Mouse (Mus musculus) frontal cortex, postnatal 14 days (tissue): Measurements from ENCODE around the gene Tgm2.

Experiments
- DNase-seq, 2 experiments: peaks; one replicate each; pipeline ENCODE4 v3.0.0; 2022; ENCODE audit warnings: low spot score in 2 of 2

Gene Tgm2

DNA sequence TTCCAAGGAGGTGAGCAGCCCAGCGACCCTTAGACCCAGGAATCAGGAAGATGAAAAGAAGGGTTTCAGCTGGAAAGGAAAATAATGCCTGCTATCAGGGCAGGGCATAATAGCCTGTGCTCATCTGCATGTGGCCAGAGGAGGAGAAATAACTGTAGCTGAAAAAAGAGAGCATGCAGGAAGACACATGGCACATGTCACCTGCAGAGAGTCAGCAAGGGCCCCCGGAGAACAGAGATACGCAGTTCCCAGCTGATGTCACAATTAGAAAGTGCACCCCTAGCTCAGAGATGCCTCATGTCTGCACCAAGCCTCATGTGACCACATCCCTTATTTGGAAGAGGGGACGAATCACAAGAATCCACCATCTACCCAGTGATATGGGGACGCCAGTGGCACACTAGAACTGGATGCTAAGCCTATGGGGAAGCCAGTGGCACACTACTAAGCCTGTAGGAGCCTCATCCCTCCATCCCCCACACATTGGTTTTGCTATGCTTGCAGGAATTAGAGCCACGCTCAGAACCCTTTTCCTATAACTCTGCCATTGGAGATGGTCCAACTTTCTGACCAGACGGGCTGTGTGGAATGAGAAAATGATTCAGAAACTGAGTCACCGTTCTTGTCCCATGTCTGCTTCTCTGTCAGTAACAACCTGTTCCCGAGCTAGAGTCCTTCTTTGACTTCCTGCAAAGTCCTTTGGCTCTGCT lies 21.4 kb upstream of the Tgm2 start:
- no peak for DNase-seq

DNA sequence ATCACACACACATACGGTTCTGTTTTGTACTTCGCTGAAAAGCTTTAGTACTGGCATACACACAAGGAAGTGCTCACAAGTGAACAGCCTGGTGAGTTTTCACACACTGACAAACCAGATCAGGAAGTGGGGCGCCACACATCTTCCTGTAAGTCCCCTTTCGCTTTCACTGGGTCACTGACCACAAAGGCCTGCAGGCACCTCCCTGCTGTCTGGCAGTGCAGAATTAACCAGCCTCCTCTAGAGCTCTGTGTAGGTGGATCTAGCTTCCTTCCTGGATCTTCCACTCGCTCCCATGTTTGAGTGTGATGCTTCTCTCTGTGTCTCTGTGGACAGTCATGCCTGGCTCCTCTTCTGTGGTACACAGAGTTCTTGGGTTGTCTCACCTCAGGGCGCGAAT lies 20.4 kb upstream of the Tgm2 start:
- no peak for DNase-seq

DNA sequence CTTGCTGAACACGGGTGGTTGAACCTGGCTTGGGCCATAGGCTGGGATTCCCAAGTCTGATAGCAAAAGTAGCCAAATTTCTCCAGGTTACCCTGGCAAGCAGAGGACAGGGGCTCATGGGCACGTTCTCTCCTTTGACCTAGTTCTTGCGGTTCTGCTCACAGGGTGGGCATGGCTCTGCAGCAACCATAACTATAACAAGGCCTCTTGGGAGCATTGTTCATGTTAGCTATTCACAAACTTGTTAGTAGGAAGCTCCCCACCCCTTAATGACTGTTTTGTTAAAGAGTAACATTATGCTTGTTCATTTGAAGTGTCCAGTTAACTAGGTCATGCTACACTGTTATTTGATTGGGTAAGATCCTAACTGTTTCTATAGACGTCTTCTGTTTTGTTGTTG lies 19.5 kb upstream of the Tgm2 start:
- DNase-seq: no peak

DNA sequence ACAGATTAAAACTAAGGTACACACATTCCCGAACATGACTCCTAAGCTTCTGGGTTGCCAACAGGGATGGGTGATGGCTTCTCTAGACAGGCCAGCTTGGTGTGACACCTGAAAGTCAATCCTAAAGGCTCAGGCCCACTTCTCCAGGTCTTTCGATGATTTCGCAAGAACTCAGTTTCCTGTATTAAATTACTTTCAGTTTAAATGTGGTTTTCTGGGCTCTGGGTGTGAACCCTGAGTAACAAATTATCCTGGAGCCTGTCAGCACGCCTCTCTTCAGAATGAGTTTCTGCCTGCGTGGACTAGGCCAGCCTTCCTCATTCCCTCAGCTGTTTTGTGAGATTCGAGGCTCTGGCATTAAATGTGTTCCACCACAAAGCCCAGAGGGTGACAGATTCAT lies 16.8 kb upstream of the Tgm2 start:
- DNase-seq: no peak

DNA sequence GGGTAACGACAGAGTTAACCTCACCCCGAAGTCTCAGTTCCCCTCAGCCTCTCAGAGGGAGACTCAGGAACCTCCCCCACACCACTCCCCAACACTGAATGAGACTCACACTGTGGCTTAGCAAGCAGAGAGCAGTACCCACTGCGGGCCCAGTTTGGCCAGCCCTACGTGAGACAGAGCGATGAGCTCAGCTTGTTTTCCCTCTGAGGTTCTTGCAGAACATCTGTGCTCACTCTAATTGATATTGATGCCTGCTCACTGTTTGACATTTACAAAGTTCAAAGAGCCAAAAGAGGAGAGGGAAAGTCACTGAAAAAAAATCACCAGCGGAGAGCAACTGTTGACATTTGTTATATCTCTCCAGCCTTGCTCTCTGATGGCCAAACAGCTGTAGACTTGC lies 15.5 kb upstream of the Tgm2 start:
- DNase-seq: no peak

DNA sequence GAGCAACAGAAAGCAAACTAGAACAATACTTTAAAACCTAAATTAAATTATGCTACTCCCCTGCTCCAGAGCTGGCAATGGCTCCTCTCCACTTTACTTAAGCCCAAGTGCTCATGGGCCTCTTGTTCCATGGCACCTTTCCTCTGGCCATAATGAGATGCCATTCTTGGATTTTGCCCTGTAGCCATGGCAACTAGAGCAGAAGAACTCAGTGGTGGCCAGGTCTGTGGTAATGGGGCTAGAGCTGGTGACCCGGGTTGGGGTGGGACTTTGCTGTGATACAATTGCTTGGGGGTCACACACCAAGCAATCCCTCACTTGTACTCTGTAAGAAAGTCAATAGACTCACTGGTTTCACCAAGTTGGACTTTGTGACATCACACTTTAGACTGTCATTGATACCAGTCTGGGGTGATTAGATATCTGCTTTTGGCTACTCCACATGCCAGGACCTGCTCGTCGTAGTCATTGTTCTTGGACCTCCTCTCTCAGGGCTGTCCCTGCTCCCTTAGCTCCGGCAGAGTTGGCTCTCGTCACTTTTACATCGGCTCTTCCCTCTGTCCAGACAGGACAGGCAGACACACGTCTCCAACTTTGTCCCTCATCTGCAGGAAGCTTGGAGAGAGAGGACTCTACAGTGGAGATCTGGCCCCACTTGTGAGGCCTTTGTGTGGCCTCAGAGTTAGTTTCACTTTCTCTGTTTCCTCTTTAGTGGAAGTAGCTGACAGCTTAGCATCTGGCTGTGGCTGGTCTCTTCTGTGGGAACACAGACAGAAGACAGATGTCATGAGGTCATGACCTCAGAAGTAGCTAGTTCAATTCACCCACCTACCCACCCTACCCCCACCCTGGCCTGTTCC lies 13.4 kb upstream of the Tgm2 start:
- no peak for DNase-seq

DNA sequence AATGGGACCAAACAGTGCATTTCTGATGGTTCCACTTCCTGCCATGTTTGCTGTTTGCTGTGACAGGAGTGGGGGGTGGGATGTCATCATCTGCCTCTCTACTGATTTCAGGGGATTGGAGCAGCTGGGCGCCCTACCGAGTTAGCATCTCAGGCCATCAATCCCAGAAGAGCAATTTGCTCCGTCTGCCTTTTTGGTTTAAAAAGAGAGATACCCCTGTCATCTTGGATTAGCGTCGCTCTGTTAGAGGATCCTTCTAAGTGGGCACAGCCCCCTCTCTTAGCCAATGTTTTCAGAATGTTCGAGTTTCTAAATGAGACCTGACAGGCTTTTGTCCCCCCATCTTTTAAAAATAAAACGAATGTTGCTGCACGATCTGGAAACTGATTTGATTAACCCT lies 11.4 kb upstream of the Tgm2 start:
- no peak for DNase-seq

DNA sequence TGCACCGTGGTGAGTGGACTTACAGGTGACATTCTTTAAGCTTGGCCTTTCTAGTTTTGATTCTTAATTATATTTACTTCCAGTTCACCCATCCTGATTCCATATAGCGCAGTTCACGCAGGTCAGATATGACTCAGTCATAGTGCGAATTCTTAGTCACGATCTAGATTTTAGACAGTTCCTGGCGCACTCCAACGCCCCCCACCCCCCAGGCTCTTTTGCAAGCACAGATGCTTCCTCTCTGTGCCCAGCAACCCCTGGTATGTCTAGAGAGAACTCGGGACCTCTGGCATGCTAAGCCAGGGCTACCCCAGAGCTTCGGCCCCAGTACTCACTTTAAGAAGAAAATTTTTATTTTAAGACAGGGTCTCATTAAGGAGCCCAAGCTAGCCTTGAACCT lies 10.3 kb upstream of the Tgm2 start:
- no peak for DNase-seq

DNA sequence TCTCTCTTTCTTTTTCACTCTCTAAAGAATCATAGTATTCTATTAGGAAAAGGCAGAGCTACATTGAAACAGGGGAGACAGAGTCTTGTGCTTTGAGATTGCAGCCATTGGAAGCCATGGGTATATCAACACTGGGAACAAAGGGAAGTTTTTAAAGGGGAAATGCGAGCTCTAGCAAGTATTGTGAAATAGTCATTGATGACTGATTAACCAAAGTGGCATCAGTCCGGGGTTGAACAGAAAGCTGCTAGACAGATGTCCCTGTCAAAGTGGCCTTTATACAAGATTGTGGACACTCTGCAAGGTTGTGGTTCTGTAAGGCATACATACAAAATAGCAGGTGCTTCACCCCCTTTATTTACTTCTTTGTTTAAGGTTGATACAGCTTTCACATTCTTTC lies 9.4 kb upstream of the Tgm2 start:
- no peak for DNase-seq

DNA sequence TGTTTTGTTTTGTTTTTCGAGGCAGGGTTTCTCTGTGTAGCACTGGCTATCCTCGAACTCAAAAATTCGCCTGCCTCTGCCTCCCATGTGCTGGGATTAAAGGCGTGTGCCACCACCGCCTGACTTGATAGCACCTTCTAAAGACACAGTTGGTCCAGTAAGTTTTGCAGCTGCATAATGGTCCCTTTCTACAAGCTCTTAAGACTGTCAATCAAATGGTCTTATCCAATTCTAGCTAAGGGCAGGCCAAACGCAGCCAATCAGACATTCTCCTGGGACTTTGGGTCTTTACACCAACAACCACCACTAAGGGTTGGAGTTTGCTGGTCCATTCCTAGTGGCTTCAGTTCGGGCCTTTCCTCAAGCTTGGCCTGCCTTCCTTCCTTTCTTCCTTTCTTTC lies 8.9 kb upstream of the Tgm2 start:
- no peak for DNase-seq

DNA sequence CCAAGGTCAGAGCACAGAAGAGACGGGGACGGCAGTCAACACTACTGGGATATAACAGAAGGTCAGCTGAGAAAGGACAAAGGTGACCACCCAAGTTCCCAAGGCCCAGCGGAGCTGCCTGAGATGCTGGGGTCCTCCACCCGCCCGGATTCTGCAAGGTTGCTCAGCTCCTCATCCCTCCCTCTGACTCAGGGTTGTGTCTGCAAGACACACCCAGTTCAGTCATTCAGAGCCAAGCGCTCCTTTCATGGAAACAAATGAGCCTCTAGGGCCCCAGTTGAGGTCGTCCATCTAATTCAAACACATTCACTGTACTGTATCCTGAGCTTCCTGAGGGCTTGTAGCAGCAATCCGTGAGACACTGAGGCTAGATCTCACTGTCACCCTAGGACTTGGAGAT lies 8.4 kb upstream of the Tgm2 start:
- no peak for DNase-seq

DNA sequence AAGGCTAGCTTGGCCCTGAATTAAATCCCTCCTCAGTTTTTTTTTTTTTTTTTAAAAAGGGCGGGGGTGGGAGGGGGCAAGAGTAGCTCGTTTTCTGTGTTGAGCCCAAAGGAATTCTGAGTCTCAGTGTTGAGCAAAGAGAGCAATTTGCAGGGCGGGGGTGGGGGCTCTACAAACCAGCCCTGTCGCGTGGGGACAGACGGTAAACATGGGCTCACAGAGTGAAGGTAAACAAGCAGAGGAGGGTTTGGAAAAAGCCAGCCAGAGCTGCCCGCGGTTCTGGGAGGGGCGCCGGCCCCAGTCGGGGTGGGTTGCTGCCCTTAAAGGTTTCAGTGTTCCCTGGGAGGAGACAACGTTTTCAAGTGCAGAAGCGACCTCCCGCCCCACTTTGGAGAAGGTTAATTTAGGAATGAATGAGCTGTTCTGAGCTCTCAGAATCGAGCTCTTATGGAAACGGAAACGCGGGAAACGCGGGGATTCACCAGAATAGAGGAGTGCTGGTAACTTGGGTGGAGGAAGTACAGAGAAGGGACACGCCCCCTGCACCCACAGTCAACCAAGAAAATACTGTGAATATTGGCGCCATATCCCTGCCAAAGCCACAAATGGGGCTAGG lies 7.6 kb upstream of the Tgm2 start:
- DNase-seq: no peak

DNA sequence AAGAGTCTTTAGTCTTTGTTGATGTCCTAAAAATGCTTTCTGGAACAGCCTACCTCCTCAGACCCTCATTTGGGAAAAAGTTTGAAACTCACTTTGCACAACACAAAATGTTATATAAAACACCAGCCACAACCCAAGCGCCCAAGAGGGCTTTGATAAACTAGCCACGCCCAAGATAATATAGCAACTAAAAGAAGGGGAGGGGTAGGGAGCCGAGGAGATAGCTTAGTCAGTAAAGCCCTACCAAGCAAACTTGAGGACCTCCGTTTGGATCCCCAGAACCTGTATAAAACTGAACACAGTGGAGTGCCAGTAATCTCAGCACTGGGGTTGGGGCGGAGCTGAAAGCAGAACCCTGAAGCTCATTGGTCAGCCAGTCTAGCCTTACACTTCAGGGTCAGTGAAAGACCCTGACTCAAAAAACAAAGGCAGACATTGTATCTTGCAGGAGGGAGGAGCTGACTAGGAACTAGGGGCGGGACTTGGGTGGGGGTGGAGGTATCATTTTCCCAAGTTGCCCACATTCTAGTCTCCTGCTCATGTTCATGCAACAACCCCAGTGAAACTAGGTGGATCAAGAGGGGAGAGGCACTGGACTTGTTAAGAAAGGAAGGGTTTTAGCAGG lies 6.6 kb upstream of the Tgm2 start:
- DNase-seq: no peak

DNA sequence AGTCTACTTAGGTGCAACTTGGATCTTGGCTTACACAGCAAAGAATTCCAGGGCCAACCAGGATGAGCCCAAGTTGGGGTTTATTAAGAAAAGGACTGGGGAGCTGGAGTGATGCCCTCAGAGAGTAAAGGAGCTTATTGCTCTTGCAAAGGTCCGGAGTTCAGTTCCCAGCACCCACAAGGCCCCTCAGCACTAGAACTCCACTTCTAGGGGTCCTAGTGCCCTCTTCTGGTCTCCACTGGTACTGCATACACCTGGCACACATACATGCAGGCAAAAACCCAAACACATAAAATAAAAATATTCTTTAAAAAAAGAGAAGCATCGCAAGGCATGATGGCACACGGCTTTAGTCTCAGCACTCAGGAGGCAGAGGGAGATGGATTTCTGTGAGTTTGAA lies 4.8 kb upstream of the Tgm2 start:
- DNase-seq: no peak

DNA sequence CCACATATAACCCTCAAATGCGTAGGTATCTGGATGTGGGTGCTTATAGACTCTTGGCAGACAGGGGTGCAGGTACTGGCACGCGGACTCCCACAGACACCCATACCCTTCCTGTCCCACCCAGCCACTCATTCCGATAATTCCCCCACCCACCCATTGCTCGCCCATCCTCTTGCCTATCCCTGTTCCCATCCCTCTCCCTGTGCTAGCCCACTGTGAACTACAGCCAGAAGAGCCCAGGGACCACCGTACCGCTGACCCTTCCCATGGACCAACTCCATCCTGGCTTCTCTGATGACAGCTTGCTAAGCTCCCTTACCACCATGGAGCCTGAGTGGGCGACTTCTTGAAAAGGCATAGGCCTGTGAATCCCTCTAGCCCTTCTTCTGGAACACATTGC lies 735 bp upstream of the Tgm2 start:
- DNase-seq: no peak

DNA sequence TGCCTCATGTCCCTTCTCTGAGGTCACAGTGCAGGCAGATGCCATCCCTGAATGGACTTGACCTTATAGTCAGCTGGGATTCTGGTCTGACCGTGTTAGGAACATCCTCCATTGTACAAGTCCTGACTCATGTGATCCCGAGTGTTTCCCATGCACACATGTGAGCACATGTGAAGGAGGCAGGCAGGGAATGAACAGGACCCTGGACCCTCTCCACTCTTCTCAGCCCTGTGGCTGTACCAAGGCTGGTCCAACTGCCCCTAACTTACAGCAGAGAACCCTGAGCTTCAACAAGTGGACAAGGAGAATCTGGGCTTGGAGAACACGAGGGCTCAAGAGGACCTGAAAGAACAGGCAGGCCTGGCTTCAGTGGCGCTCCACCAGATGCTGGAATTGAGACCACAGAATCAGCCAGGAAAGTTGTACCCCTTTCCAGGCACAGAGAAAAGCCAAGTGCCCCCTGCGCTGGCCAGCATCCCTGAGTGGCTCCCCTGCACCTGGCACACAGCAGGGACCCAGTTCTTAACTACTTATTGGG lies 639 bp downstream of the Tgm2 start:
- no peak for DNase-seq

DNA sequence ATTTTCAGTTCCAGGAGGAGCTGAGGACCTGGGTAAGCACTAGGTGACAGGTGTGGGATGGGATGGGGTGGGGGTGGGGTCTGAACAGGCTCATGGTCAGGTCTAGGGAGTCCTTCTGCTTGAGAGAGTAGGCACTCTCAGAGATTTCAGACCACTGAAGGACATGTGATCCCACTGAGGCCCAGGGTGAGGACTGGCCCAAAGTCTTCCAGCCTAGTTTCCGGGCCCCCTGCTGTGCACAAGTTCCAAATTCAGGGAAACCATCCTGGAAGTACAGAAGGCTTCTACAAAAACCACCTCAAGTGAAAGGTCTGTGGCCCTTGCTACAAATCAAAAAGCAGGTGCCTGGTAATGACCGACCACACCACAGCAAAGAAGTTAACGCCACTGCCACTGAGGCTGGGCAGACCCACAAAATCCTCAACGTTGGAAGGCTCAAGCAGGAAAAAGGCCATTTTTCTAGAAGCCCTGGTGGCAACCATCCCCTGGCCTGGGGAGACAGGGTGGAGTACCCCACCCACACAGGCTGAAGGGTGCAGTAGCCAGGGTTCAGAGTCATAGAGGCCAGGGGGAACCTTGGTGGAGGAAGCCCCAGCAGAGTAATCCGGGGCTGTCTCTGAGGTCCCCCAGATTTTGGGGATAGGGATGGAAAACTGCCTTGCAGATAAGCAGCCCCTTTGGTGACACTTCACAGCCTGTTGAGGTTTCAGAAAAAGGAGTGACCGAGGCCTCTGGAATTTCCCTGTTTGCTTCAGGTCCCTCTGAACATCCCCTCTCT lies 1.3 kb downstream of the Tgm2 start:
- no peak for DNase-seq

DNA sequence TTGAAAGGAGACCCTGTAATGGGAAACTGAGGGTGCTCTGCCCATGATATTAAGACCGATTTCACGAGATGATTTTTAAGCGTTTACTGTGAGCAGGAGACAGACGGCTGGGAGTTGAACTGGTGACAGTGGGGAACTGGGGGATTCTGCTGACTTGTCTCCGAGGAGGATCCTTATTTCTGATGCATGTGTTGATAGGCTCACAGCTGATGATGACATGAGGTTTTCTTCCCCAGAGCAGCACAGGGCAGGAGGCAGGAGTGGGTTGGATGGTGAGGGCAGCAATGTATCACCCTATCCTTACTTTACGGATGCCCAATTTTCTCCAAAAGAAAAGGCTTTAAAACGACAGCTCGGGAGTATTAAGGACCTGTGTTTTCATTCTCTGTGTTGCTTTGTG lies 2.0 kb downstream of the Tgm2 start:
- no peak for DNase-seq

DNA sequence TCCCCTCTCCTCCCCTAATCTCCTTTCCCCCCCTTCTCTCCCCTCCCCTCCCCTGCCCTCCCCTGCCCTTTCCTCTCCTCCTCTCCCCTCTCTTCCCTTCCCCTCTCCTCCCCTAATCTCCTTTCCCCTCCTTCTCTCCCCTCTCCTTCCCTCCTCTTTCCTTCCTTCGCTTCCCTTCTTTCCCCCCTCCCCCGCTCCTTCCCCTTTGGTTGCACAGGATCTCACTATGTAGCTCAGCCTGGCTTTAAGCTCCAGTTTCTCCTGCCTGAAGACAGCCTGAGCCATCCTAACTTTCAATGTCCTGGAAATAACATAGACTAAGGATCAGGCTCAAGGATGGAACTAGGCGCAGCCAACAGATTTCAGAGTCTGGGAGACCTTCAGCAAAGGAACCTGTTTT lies 2.4 kb downstream of the Tgm2 start:
- no peak for DNase-seq

DNA sequence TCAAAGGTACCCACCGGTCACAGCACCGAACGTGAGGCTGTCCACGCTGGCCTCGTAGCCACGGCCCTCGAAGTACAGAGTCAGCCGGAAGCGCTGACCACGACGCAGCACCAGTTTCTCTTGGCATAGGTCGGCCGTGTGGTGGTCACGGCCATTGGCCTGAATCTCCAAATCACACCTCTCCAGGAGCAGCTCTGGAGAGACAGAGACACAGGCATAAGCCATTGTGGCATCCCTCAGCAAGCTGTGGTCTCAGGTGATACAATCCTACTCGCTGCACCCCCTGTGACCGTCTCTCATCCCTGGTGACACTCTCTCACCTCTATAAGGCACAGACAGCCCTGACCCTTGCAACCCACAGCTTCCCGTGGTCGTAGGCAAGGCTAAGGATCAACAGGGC lies 3.3 kb downstream of the Tgm2 start:
- no peak for DNase-seq

DNA sequence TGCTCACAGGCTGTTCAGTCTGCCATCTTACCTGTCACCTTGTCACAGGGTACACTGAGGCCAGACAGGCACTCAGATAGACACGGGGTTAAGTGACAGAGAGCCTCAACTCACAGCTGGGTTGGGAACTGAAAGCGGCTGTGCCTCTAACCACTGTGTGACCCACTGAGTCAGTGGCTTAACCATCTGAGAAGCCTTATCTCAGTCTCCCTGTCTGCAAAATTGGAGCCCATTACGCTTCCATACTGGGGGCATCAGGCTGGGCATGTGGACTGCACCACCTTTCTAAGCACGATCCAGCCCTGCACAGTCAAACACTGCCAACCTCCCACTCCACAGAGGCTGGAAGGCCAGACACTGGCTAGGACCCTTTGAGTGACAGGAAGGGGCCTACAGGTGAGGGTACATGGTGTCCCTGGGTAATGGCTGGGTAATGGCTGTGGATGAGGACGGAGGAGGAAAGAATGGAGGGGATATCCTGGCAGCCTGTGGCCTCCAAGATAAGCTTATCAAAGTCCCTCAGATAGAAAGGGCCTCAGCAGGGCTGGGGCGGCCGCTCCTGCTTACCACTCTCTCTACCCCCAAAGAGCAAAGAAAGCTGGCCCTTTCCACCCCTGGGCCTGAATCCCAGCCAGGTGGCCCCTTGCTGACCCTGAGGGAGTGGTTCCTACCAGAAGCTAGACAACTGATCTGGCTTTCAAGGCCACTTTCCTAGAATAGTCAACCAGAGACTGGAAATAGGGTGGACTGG lies 4.4 kb downstream of the Tgm2 start:
- no peak for DNase-seq
